Mouse (Mus musculus) hindbrain, postnatal 0 days (tissue): ENCODE results near the gene Neurod2. TPM values are rescaled to one million over a fixed set of nuclear protein-coding genes. Genes with fewer than 3 reads are reported as not detected.

ENCODE experiments used
- ATAC-seq: fragments of 200-750 bp; cut with Nextera tagmentation; 2 replicates; pipeline ENCODE4 v1.8.0; 2017; ENCODE audit warnings: mild to moderate bottlenecking, moderate TSS enrichment, moderate library complexity
- DNase-seq: peaks from one replicate; pipeline ENCODE4 v3.0.0-alpha.2; 2015; ENCODE audit warnings: low spot score
- H3K27ac ChIP-seq: fragments of 300-500 bp; sonication (generic); 2 replicates; pipeline ENCODE4 v1.5.1; 2014; ENCODE audit warnings: mild to moderate bottlenecking
- H3K27me3 ChIP-seq: fragments of 300-500 bp; sonication (generic); 2 replicates; pipeline ENCODE4 v1.6.1; 2014; ENCODE audit warnings: low read length, mixed read lengths; ENCODE audit not compliant: insufficient read depth
- H3K36me3 ChIP-seq: fragments of 300-500 bp; sonication (generic); 2 replicates; pipeline ENCODE4 v1.6.1; 2014; ENCODE audit warnings: low read length, mixed read lengths; ENCODE audit not compliant: insufficient read depth
- H3K4me1 ChIP-seq: fragments of 300-500 bp; sonication (generic); 2 replicates; pipeline ENCODE4 v1.6.1; 2014; ENCODE audit warnings: antibody characterized with exemption, low read length, mixed read lengths; ENCODE audit not compliant: insufficient read depth
- H3K4me2 ChIP-seq: fragments of 300-500 bp; sonication (generic); 2 replicates; pipeline ENCODE4 v1.6.1; 2014; ENCODE audit warnings: low read depth, mild to moderate bottlenecking, low read length, moderate library complexity, mixed read lengths
- H3K4me3 ChIP-seq: fragments of 300-500 bp; sonication (generic); 2 replicates; pipeline ENCODE4 v1.5.1; 2014; ENCODE audit warnings: low read length
- H3K9ac ChIP-seq: fragments of 300-500 bp; sonication (generic); replicated peaks from 2 replicates; pipeline ENCODE4 v1.6.1; 2014; ENCODE audit warnings: mild to moderate bottlenecking, low read length, moderate library complexity, mixed read lengths
- H3K9me3 ChIP-seq: fragments of 300-500 bp; sonication (generic); 2 replicates; pipeline ENCODE4 v1.6.1; 2016; ENCODE audit warnings: low read length, mixed read lengths
- CTCF ChIP-seq: IDR thresholded peaks from 2 replicates; pipeline ENCODE4 v1.5.1; 2016; ENCODE audit warnings: antibody characterized with exemption, control low read depth, low read depth
- WGBS: fragments of 180-500 bp; shearing (Covaris S2); extraction: QIAGEN DNeasy Blood & Tissue Kit; methylation state at CpG from one replicate; pipeline ENCODE4 v1.1.7; 2014; 5-methylcytosine and 5-hydroxymethylcytosine counted together
- polyA plus RNA-seq: library from polyadenylated mRNA; unstranded; fragments of >200 nt; fragmentation: Nextera tagmentation; extraction: Ambion mirVana; gene quantifications from 2 replicates; pipeline ENCODE4 v1.2.1, GENCODE M21; 2015
- total RNA-seq: library from RNA; depleted of rRNA; stranded (reverse); fragments of >200 nt; gene quantifications from 2 replicates; pipeline ENCODE4 v1.2.3, GENCODE M21; 2014

Neurod2 gene
- total and polyA plus RNA-seq, 2 experiments from 2014 or later, result 30.7 to 87.0 TPM

GRCm38 (mm10) chr11:98355732-98356299, 26.4 kb upstream of the Neurod2 start:
- 15% methylated on average over 6 of the region's 6 CpGs for WGBS
- Histone ChIP-seq H3K4me2 (no peak overlapping the region), H3K27ac (no peak overlapping the region), H3K9me3 (no peaks in the 10 kb centered on the region), H3K4me3 (no peak overlapping the region), H3K4me1 (peaks cover 7% of the 10 kb centered on the region), H3K36me3 (no peaks in the 10 kb centered on the region), H3K9ac (no peak overlapping the region), H3K27me3 (peaks cover 8% of the 10 kb centered on the region; the same call in 1 of the 2 replicates)
- DNase-seq (peak; percentile 88), ATAC-seq (no peak)
- peak; percentile 84 for TF ChIP-seq CTCF

DNA sequence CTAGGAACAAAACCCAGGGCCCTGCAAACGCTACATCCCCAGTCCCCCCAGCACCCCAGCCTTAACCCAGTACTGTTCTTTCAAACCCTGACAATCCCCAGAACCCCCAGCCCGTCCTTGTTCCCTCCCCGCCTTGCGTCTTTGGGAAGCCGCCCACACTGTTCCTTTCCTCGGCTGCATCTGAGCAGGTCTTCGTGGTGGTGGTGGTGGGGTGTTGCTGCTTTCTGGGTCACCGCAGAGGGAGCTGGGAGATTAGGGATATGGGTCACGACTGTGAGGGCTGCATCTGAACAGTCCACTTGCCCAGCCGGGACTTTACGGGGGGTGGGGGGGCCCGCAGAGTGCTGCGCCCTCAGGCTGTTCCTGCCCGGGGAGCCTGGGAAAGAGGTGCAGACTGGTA, 25.0 kb upstream of the Neurod2 start:
- ATAC-seq (no peak), DNase-seq (no peak)
- Histone ChIP-seq H3K4me1 (peaks cover 6% of the 10 kb centered on the region), H3K36me3 (no peaks in the 10 kb centered on the region), H3K9ac (no peak overlapping the region), H3K4me2 (no peak overlapping the region), H3K27ac (no peak overlapping the region), H3K9me3 (no peaks in the 10 kb centered on the region), H3K4me3 (no peak overlapping the region), H3K27me3 (peaks cover 19% of the 10 kb centered on the region)
- 68% methylated on average over 14 of the region's 14 CpGs for WGBS
- TF ChIP-seq CTCF, result no peak

DNA sequence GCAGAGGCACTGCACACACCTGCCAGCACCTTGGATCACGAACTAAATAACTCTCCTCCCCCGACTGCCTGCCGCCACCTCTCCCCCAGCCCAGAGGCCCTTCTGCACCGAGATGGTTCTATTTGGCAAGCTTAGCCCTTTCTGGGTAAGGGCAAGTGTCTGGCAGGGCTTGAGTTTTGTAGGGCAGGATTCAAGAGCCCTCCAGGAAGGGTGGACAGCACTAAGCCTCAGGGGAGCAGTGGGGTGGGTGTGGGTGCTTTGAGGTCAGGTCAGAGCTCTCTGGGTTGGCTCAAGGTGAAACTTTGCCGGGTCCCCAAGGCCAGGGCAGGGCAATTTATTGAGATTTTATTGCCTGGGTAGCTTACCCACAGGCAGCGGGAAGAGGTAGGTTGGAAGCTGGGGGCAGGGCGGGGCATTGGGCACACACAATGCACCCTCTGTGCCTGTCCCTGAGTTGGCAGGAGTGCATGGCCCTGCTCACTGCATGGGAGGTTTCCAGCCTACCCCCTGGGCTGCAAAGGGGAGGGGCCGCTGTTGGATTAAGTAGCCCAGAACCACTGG, 24.3 kb upstream of the Neurod2 start:
- no peaks in the 10 kb centered on the region for H3K36me3 ChIP-seq
- no peaks in the 10 kb centered on the region for H3K9me3 ChIP-seq
- 36% methylated on average over 8 of the region's 8 CpGs for WGBS
- H3K4me3 ChIP-seq, result no peak overlapping the region
- no peak overlapping the region for H3K4me2 ChIP-seq
- ATAC-seq (no peak), DNase-seq (no peak)
- H3K27ac ChIP-seq, result no peak overlapping the region
- no peaks in the 10 kb centered on the region for H3K4me1 ChIP-seq
- H3K9ac ChIP-seq, result no peak overlapping the region
- no peak for TF ChIP-seq CTCF
- H3K27me3 ChIP-seq, result peaks cover 26% of the 10 kb centered on the region

DNA sequence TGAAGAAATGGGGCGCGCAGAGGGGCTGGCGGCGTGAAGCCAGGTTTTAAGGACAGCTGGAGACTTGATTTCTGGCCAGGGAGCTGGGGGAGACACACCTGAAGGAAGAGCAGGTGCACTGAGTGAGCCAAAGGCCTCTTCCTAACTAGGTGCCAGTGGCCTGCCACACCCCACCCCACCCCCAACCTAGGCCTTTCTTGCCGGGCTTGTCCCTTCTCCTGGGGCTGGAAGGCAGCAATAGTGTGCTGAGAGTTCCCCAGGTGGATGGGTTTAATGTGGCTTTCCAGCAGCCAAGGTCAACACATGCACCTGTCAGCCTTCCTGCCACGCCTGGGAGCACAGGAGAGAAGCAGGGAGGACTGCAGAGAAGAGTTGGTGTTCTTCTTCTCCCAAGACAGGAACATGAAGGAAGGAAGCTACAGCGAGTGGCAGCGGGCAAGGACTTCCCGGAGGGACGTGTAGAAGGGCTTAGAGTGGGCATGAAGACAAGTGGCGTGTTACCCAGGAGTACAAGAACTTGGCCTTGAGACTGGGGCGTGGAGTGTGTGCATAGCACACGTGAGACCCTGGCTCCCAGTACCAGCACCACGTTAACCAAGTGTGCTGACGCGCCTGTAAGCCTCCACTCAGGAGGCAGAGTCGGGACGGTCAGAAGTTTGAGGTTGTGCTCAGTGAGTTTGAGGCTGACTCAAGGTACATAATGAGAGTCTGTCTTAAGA, 23.0 kb upstream of the Neurod2 start:
- no peak for ATAC-seq
- 78% methylated on average over 18 of the region's 18 CpGs for WGBS
- Histone ChIP-seq H3K4me2 (no peak overlapping the region), H3K9me3 (no peaks in the 10 kb centered on the region), H3K4me1 (peaks cover 8% of the 10 kb centered on the region; the same call in 1 of the 2 replicates), H3K9ac (no peak overlapping the region), H3K4me3 (no peak overlapping the region), H3K36me3 (no peaks in the 10 kb centered on the region), H3K27ac (no peak overlapping the region), H3K27me3 (peaks cover 30% of the 10 kb centered on the region)
- TF ChIP-seq CTCF, result no peak
- DNase-seq, result no peak

GRCm38 (mm10) chr11:98349308-98349707, 19.9 kb upstream of the Neurod2 start:
- Histone ChIP-seq H3K4me2 (peak overlapping the region; percentile 94), H3K4me3 (peak overlapping the region; percentile 53), H3K27me3 (peaks cover 30% of the 10 kb centered on the region), H3K9ac (no peak overlapping the region), H3K36me3 (no peaks in the 10 kb centered on the region), H3K27ac (no peak overlapping the region), H3K9me3 (no peaks in the 10 kb centered on the region), H3K4me1 (peaks cover 10% of the 10 kb centered on the region; the same call in 1 of the 2 replicates)
- DNase-seq, result no peak
- ATAC-seq, result no peak
- TF ChIP-seq CTCF, result no peak
- 8% methylated on average over 9 of the region's 9 CpGs for WGBS

DNA sequence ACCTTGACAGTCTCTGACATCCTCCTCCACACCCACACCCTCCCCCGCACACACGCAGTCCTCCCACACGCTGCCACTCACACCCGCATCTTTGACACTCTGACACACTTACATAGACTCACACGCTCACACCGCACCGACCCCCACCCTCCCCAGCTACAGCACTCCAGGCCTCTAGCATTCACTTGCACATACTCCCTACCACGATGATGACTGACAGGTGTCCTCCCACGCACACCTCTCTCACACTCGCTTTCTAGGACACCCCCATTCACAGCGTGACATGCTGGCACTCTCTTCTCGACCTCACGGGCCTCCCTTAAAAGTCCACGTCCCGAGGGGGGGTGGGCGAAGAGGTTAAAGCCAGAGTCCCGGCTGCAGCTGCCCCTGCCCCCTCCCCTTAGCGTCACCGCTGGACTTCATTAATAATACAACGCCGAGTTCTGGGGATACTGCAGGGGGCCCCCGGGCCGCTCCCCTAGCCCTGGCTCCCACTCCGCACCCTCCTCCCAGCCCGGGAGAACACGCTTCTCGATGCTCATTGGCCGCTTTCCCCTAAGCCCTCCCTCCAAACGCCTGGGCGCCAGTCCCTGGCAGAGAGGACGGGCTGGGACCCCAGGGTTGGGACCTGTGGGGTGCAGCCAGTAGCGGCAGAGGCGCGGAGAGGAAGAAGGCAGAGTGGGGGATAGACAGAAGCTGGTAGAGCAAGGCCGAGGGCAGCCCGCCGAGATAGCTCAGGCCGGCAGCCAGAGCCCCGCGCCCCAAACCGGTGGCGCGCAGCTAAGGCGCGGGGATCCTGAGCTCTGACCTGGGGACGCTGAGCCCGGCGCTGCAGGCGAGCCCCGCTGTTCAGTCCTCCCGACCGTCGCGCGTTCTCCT, 18.9 kb upstream of the Neurod2 start, which contains the start of gene Ppp1r1b:
Ppp1r1b (plus strand) TSS at position 322 of the 879 bp plus-strand sequence.
- H3K9me3 ChIP-seq, result no peaks in the 10 kb centered on the region
- H3K4me2 ChIP-seq, result peak within 1 kb of the TSS; percentile 94
- peak within 1 kb of the TSS; percentile 55 for H3K9ac ChIP-seq
- under 1% methylated on average over 55 of the region's 55 CpGs for WGBS
- H3K4me3 ChIP-seq, result peak within 1 kb of the TSS; percentile 53
- ATAC-seq (peak; percentile 56; the same call in 1 of the 2 replicates), DNase-seq (peak; percentile 62)
- peaks cover 10% of the 10 kb centered on the region; the same call in 1 of the 2 replicates for H3K4me1 ChIP-seq
- H3K36me3 ChIP-seq, result no peaks in the 10 kb centered on the region
- no peak for TF ChIP-seq CTCF
- H3K27ac ChIP-seq, result no peak within 1 kb of the TSS
- H3K27me3 ChIP-seq, result peaks cover 30% of the 10 kb centered on the region
